Mouse (Mus musculus): ENCODE measurements around the gene Ascl1. TPM values are rescaled to one million over a fixed set of nuclear protein-coding genes. Genes with fewer than 3 reads are reported as not detected.
A peak's percentile ranks its signal among the peaks of the same experiment; 100 is the strongest.

Gene Ascl1
- total and polyA plus RNA-seq, 2 experiments from 2014 or later, result 2.5 to 16.3 TPM

GRCm38 (mm10) chr10:87508581-87508980, 15.1 kb upstream of the Ascl1 start:
- Histone ChIP-seq H3K36me3 (ENCODE audit: insufficient read depth, low read length) (no peaks in the 10 kb centered on the region), H3K27me3 (ENCODE audit: insufficient read depth, low read length) (no peaks in the 10 kb centered on the region), H3K4me1 (ENCODE audit: insufficient read depth, low read length) (no peaks in the 10 kb centered on the region), H3K9me3 (ENCODE audit: low read length) (no peaks in the 10 kb centered on the region), H3K27ac (ENCODE audit: low read depth, low read length) (no peak overlapping the region), H3K4me2 (ENCODE audit: low read depth, low read length, poor library complexity, severe bottlenecking) (no peak overlapping the region), H3K4me3 (ENCODE audit: low read depth, low read length) (no peak overlapping the region), H3K9ac (replicated peaks; ENCODE audit: low read length, poor library complexity, severe bottlenecking) (no peak overlapping the region)
- 91% methylated on average over 4 of the region's 4 CpGs for WGBS
- ATAC-seq (ENCODE audit: low FRiP score) (no peak), DNase-seq (ENCODE audit: low spot score) (no peak)
- TF ChIP-seq CTCF (IDR thresholded peaks at IDR 0.05), result no peak

DNA sequence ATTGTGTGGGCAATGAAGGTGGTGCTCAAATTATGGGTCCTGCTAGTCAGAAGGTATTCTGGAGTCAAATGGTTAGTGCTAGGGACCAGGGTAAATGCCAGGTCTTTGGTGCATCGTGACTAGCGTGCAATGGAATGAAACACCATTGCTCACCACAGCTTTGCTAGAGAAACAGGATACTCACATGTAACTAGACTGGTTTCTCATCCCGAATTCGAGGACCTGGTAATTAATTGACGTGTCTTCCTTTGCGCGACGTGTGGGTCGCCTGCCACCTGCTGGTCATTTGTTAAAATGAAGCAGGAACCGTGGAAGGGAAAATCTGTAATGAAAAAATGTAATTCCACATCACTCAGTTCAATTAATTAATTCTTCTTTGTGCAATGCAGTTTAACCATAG, 10.5 kb upstream of the Ascl1 start:
- DNase-seq (ENCODE audit: low spot score) (peak; percentile 77), ATAC-seq (ENCODE audit: low FRiP score) (no peak)
- no peaks in the 10 kb centered on the region for H3K36me3 ChIP-seq (ENCODE audit: insufficient read depth, low read length)
- no peaks in the 10 kb centered on the region for H3K9me3 ChIP-seq (ENCODE audit: low read length)
- TF ChIP-seq CTCF (IDR thresholded peaks at IDR 0.05), result peak; percentile 96
- 0 out of 2 replicates have a peak, but pooled peaks cover 3% of the 10 kb centered on the region for H3K27me3 ChIP-seq (ENCODE audit: insufficient read depth, low read length)
- H3K4me2 ChIP-seq (ENCODE audit: low read depth, low read length, poor library complexity, severe bottlenecking), result peak overlapping the region; percentile 9; the same call in 1 of the 2 replicates
- no peak overlapping the region for H3K9ac ChIP-seq (replicated peaks; ENCODE audit: low read length, poor library complexity, severe bottlenecking)
- no peak overlapping the region for H3K4me3 ChIP-seq (ENCODE audit: low read depth, low read length)
- WGBS, result 1% methylated on average over 10 of the region's 10 CpGs
- no peak overlapping the region for H3K27ac ChIP-seq (ENCODE audit: low read depth, low read length)
- H3K4me1 ChIP-seq (ENCODE audit: insufficient read depth, low read length), result 0 out of 2 replicates have a peak, but pooled peaks cover 2% of the 10 kb centered on the region

- H3K27me3 ChIP-seq (ENCODE audit: insufficient read depth, low read length), result 0 out of 2 replicates have a peak, but pooled peaks cover 3% of the 10 kb centered on the region
- H3K4me1 ChIP-seq (ENCODE audit: insufficient read depth, low read length), result 0 out of 2 replicates have a peak, but pooled peaks cover 2% of the 10 kb centered on the region
- no peaks in the 10 kb centered on the region for H3K36me3 ChIP-seq (ENCODE audit: insufficient read depth, low read length)
- DNase-seq (ENCODE audit: low spot score) (no peak), ATAC-seq (ENCODE audit: low FRiP score) (peak; percentile 67; the same call in 1 of the 2 replicates)
- H3K27ac ChIP-seq (ENCODE audit: low read depth, low read length), result no peak overlapping the region
- H3K9ac ChIP-seq (replicated peaks; ENCODE audit: low read length, poor library complexity, severe bottlenecking), result no peak overlapping the region
- no peak overlapping the region for H3K4me3 ChIP-seq (ENCODE audit: low read depth, low read length)
- WGBS, result 16% methylated on average over 5 of the region's 5 CpGs
- H3K9me3 ChIP-seq (ENCODE audit: low read length), result no peaks in the 10 kb centered on the region
- H3K4me2 ChIP-seq (ENCODE audit: low read depth, low read length, poor library complexity, severe bottlenecking), result no peak overlapping the region
- TF ChIP-seq CTCF (IDR thresholded peaks at IDR 0.05), result peak; percentile 70
Measured at GRCm38 (mm10) chr10:87502283-87502682, 8.8 kb upstream of the Ascl1 start.

- H3K4me3 ChIP-seq (ENCODE audit: low read depth, low read length), result no peak overlapping the region
- WGBS, result 2% methylated on average over 7 of the region's 7 CpGs
- 0 out of 2 replicates have a peak, but pooled peaks cover 3% of the 10 kb centered on the region for H3K27me3 ChIP-seq (ENCODE audit: insufficient read depth, low read length)
- H3K4me1 ChIP-seq (ENCODE audit: insufficient read depth, low read length), result 0 out of 2 replicates have a peak, but pooled peaks cover 2% of the 10 kb centered on the region
- TF ChIP-seq CTCF (IDR thresholded peaks at IDR 0.05), result peak; percentile 30
- H3K9me3 ChIP-seq (ENCODE audit: low read length), result no peaks in the 10 kb centered on the region
- DNase-seq (ENCODE audit: low spot score), result no peak
- peak overlapping the region; percentile 41 for H3K4me2 ChIP-seq (ENCODE audit: low read depth, low read length, poor library complexity, severe bottlenecking)
- no peaks in the 10 kb centered on the region for H3K36me3 ChIP-seq (ENCODE audit: insufficient read depth, low read length)
- H3K9ac ChIP-seq (replicated peaks; ENCODE audit: low read length, poor library complexity, severe bottlenecking), result no peak overlapping the region
- peak; percentile 57; the same call in 1 of the 2 replicates for ATAC-seq (ENCODE audit: low FRiP score)
- no peak overlapping the region for H3K27ac ChIP-seq (ENCODE audit: low read depth, low read length)
Measured at GRCm38 (mm10) chr10:87501659-87502042, 8.2 kb upstream of the Ascl1 start.

DNA sequence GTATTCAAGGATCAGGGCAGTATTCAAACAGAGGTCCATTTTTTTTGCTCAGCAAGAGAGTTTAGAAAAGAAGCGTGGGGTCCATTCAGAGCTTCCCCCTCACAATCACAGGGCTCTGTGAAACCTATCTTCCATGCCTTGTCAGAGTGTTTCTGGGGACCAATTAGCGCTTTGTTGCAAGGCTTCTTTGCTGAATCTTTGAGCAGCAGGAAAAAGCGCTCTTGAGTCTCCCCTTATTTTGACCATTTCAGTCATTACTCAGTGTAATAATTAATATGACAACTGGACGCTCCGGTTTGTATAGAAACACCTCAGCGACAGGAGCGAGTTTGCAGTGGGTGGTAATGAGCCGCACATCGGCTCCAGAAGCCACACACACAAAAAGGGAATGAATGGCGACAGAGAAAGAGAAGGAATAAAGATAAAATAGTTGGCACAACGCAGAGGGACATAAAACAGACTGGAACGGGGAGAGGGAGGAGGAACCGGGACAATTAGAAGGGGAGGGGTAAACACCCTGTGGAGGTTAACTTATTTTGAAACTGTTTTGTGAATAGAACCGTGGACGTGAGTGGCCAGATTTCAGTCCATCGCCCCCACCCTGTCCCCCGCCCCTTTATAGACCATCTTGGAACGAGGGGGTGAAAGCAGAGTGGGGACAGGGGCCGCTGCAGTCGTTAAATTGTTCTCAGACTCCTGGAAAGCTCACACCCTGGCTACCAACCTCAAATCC, 7.6 kb upstream of the Ascl1 start:
- H3K9ac ChIP-seq (replicated peaks; ENCODE audit: low read length, poor library complexity, severe bottlenecking), result no peak overlapping the region
- 5% methylated on average over 20 of the region's 20 CpGs for WGBS
- DNase-seq (ENCODE audit: low spot score) (no peak), ATAC-seq (ENCODE audit: low FRiP score) (peak; percentile 15; the same call in 1 of the 2 replicates)
- no peaks in the 10 kb centered on the region for H3K36me3 ChIP-seq (ENCODE audit: insufficient read depth, low read length)
- H3K4me3 ChIP-seq (ENCODE audit: low read depth, low read length), result no peak overlapping the region
- peak overlapping the region; percentile 41 for H3K4me2 ChIP-seq (ENCODE audit: low read depth, low read length, poor library complexity, severe bottlenecking)
- 0 out of 2 replicates have a peak, but pooled peaks cover 3% of the 10 kb centered on the region for H3K27me3 ChIP-seq (ENCODE audit: insufficient read depth, low read length)
- H3K9me3 ChIP-seq (ENCODE audit: low read length), result no peaks in the 10 kb centered on the region
- no peak overlapping the region for H3K27ac ChIP-seq (ENCODE audit: low read depth, low read length)
- 0 out of 2 replicates have a peak, but pooled peaks cover 2% of the 10 kb centered on the region for H3K4me1 ChIP-seq (ENCODE audit: insufficient read depth, low read length)
- TF ChIP-seq CTCF (IDR thresholded peaks at IDR 0.05), result no peak

DNA sequence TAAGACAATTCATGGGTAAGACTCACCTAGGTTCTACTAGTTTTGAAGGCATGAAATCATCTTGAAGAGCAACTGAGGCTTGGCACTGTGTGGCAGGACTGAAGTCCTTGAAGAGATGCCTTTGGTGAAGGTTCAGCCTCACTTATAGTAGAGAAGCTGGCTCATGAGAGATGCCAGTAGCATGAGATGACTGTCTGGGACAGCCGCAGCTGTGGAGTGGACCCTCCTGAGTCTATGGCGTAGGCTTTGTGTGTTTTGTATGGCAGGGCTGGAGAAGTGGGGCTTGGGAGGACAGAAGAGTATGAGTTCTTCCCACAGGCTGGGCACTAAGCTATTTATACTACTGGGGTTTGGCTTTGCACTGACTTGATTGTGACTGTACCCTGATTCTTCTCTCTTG, 3.6 kb upstream of the Ascl1 start:
- H3K4me1 ChIP-seq (ENCODE audit: insufficient read depth, low read length), result peaks cover 2% of the 10 kb centered on the region; the same call in 1 of the 2 replicates
- DNase-seq (ENCODE audit: low spot score), result no peak
- H3K27ac ChIP-seq (ENCODE audit: low read depth, low read length), result no peak overlapping the region
- no peak overlapping the region for H3K4me3 ChIP-seq (ENCODE audit: low read depth, low read length)
- H3K36me3 ChIP-seq (ENCODE audit: insufficient read depth, low read length), result no peaks in the 10 kb centered on the region
- H3K9ac ChIP-seq (replicated peaks; ENCODE audit: low read length, poor library complexity, severe bottlenecking), result no peak overlapping the region
- no peak for TF ChIP-seq CTCF (IDR thresholded peaks at IDR 0.05)
- no peak for ATAC-seq (ENCODE audit: low FRiP score)
- 0 out of 2 replicates have a peak, but pooled peaks cover 3% of the 10 kb centered on the region for H3K27me3 ChIP-seq (ENCODE audit: insufficient read depth, low read length)
- no peak overlapping the region for H3K4me2 ChIP-seq (ENCODE audit: low read depth, low read length, poor library complexity, severe bottlenecking)
- H3K9me3 ChIP-seq (ENCODE audit: low read length), result no peaks in the 10 kb centered on the region
- 89% methylated on average over 2 of the region's 2 CpGs for WGBS

All from midbrain, postnatal 0 days (tissue).